Mouse (Mus musculus): ENCODE data around the gene Gm21190. TPM values are rescaled to one million over a fixed set of nuclear protein-coding genes. Genes with fewer than 3 reads are reported as not detected.
"Not testable (repeated sequence)": the region's sequence is repeated elsewhere in the genome, so short reads cannot be mapped to it uniquely, and the experiment has no call there.

The Gm21190 gene
- polyA plus RNA-seq, 1 experiment from 2014 or later = not detected

- H3K4me2 ChIP-seq (replicated peaks); H3K36me3 ChIP-seq; H3K27ac ChIP-seq; H3K27me3 ChIP-seq (replicated peaks); H3K4me1 ChIP-seq; H3K9ac ChIP-seq; ATAC-seq (ENCODE audit: low FRiP score, low read depth); H3K4me3 ChIP-seq: not testable (repeated sequence)
- peaks cover 35% of the 10 kb centered on the region for H3K9me3 ChIP-seq
- 75% methylated on average over 1 of the region's 1 CpGs for WGBS
Observed at GRCm38 (mm10) chr5:15509911-15510310, 19.1 kb downstream of the Gm21190 start.

- H3K36me3 ChIP-seq; H3K4me2 ChIP-seq (replicated peaks); H3K4me3 ChIP-seq; H3K27ac ChIP-seq; H3K4me1 ChIP-seq; H3K9ac ChIP-seq; H3K27me3 ChIP-seq (replicated peaks): not testable (repeated sequence)
- peaks cover 32% of the 10 kb centered on the region for H3K9me3 ChIP-seq
- ATAC-seq (ENCODE audit: low FRiP score, low read depth) = peak; percentile 49; the same call in 1 of the 2 replicates
- 68% methylated on average over 6 of the region's 6 CpGs for WGBS
Observed at GRCm38 (mm10) chr5:15508460-15509451, 20.3 kb downstream of the Gm21190 start.

GRCm38 (mm10) chr5:15507757-15508459 is 21.1 kb downstream of the Gm21190 start:
- 0 out of 2 replicates have a peak, but pooled peaks have one; percentile 63 for ATAC-seq (ENCODE audit: low FRiP score, low read depth)
- not testable (repeated sequence) for H3K4me3 ChIP-seq; H3K9ac ChIP-seq; H3K27me3 ChIP-seq (replicated peaks); H3K27ac ChIP-seq; H3K4me2 ChIP-seq (replicated peaks); H3K4me1 ChIP-seq; H3K36me3 ChIP-seq
- 66% methylated on average over 6 of the region's 6 CpGs for WGBS
- H3K9me3 ChIP-seq = peaks cover 30% of the 10 kb centered on the region

- Histone ChIP-seq H3K4me1 (no peaks in the 10 kb centered on the region), H3K36me3 (no peaks in the 10 kb centered on the region), H3K27me3 (replicated peaks) (no peaks in the 10 kb centered on the region), H3K9me3 (peaks cover 30% of the 10 kb centered on the region), H3K9ac (no peak overlapping the region), H3K4me3 (no peak overlapping the region), H3K4me2 (replicated peaks) (no peak overlapping the region), H3K27ac (no peak overlapping the region)
- ATAC-seq (ENCODE audit: low FRiP score, low read depth) = peak; percentile 38; the same call in 1 of the 2 replicates
- WGBS = 76% methylated on average over 3 of the region's 3 CpGs
Observed at GRCm38 (mm10) chr5:15507309-15507619, 21.8 kb downstream of the Gm21190 start.

- Histone ChIP-seq H3K27me3 (replicated peaks) (no peaks in the 10 kb centered on the region), H3K4me1 (no peaks in the 10 kb centered on the region), H3K9ac (no peak overlapping the region), H3K36me3 (no peaks in the 10 kb centered on the region), H3K4me3 (no peak overlapping the region), H3K27ac (no peak overlapping the region), H3K9me3 (peaks cover 27% of the 10 kb centered on the region), H3K4me2 (replicated peaks) (no peak overlapping the region)
- 54% methylated on average over 16 of the region's 16 CpGs for WGBS
- peak; percentile 78; the same call in 1 of the 2 replicates for ATAC-seq (ENCODE audit: low FRiP score, low read depth)
Observed at GRCm38 (mm10) chr5:15506575-15507308, 22.3 kb downstream of the Gm21190 start.

- peaks cover 21% of the 10 kb centered on the region for H3K9me3 ChIP-seq
- ATAC-seq (ENCODE audit: low FRiP score, low read depth) = peak; percentile 82
- H3K4me3 ChIP-seq; H3K4me2 ChIP-seq (replicated peaks); H3K9ac ChIP-seq; H3K27ac ChIP-seq; H3K4me1 ChIP-seq; H3K36me3 ChIP-seq; H3K27me3 ChIP-seq (replicated peaks): not testable (repeated sequence)
- WGBS = 36% methylated on average over 5 of the region's 5 CpGs
Observed at GRCm38 (mm10) chr5:15498774-15499400, 30.1 kb downstream of the Gm21190 start.

- WGBS = 73% methylated on average over 3 of the region's 3 CpGs
- not testable (repeated sequence) for H3K4me1 ChIP-seq; H3K4me2 ChIP-seq (replicated peaks); H3K36me3 ChIP-seq; H3K27ac ChIP-seq; H3K27me3 ChIP-seq (replicated peaks); H3K4me3 ChIP-seq; H3K9ac ChIP-seq
- ATAC-seq (ENCODE audit: low FRiP score, low read depth) = 0 out of 2 replicates have a peak, but pooled peaks have one; percentile 41
- peaks cover 23% of the 10 kb centered on the region for H3K9me3 ChIP-seq
Observed at GRCm38 (mm10) chr5:15498350-15498749, 30.7 kb downstream of the Gm21190 start.

- not testable (repeated sequence) for H3K4me1 ChIP-seq; H3K36me3 ChIP-seq; H3K4me3 ChIP-seq; H3K9ac ChIP-seq; H3K4me2 ChIP-seq (replicated peaks); H3K27me3 ChIP-seq (replicated peaks); ATAC-seq (ENCODE audit: low FRiP score, low read depth); H3K27ac ChIP-seq
- WGBS = 67% methylated on average over 2 of the region's 2 CpGs
- peaks cover 27% of the 10 kb centered on the region for H3K9me3 ChIP-seq
Observed at GRCm38 (mm10) chr5:15490934-15491333, 38.1 kb downstream of the Gm21190 start.

- Histone ChIP-seq H3K36me3 (no peaks in the 10 kb centered on the region), H3K4me1 (no peaks in the 10 kb centered on the region), H3K4me3 (no peak overlapping the region), H3K9ac (no peak overlapping the region), H3K4me2 (replicated peaks) (no peak overlapping the region), H3K27ac (no peak overlapping the region), H3K27me3 (replicated peaks) (no peaks in the 10 kb centered on the region), H3K9me3 (peaks cover 35% of the 10 kb centered on the region)
- 87% methylated on average over 5 of the region's 5 CpGs for WGBS
- ATAC-seq (ENCODE audit: low FRiP score, low read depth) = peak; percentile 53; the same call in 1 of the 2 replicates
Observed at GRCm38 (mm10) chr5:15488743-15489142, 40.3 kb downstream of the Gm21190 start.

- not testable (repeated sequence) for H3K4me2 ChIP-seq (replicated peaks); H3K9ac ChIP-seq; H3K27me3 ChIP-seq (replicated peaks); H3K36me3 ChIP-seq; H3K4me3 ChIP-seq; H3K4me1 ChIP-seq; H3K27ac ChIP-seq; ATAC-seq (ENCODE audit: low FRiP score, low read depth)
- WGBS = 25% methylated on average over 2 of the region's 2 CpGs
- H3K9me3 ChIP-seq = peaks cover 35% of the 10 kb centered on the region
Observed at GRCm38 (mm10) chr5:15484616-15485015, 44.4 kb downstream of the Gm21190 start.

GRCm38 (mm10) chr5:15483576-15483975 is 45.4 kb downstream of the Gm21190 start:
- ATAC-seq (ENCODE audit: low FRiP score, low read depth); H3K27me3 ChIP-seq (replicated peaks); H3K9ac ChIP-seq; H3K4me3 ChIP-seq; H3K27ac ChIP-seq; H3K4me1 ChIP-seq; H3K4me2 ChIP-seq (replicated peaks); H3K36me3 ChIP-seq: not testable (repeated sequence)
- 62% methylated on average over 4 of the region's 4 CpGs for WGBS
- H3K9me3 ChIP-seq = peaks cover 31% of the 10 kb centered on the region
